Mouse (Mus musculus) kidney, postnatal 14 days (tissue): ENCODE data around the gene Lrrd1.
"Not testable (repeated sequence)": the region's sequence is repeated elsewhere in the genome, so short reads cannot be mapped to it uniquely, and the experiment has no call there.

Source experiments
- DNase-seq: peaks from one replicate; pipeline ENCODE4 v3.0.0; 2022; ENCODE audit warnings: mixed read lengths

Gene Lrrd1

DNA sequence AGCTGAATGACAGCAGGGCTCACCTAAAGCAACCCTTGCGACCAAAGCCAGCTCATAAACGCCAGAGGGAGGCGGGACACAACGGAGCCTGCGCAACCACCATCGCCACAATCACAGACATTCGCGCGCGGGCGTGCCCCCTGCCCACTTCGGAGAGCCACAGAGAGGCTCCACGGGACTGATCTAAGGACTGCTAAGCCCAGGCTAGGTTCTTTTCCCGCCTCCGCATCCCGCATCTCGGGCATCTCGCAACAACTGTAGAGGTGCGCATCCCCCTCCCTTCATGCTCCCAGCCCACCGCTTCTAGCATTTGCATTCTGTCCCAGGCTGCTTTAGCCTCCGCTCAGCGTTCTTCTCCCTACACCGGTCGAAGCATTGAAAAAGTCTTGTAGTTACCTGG, at the start of gene Lrrd1:
TSS of gene Lrrd1 (plus strand) at position 148 of the 400 bp plus-strand sequence.
- DNase-seq = peak; percentile 10

DNA sequence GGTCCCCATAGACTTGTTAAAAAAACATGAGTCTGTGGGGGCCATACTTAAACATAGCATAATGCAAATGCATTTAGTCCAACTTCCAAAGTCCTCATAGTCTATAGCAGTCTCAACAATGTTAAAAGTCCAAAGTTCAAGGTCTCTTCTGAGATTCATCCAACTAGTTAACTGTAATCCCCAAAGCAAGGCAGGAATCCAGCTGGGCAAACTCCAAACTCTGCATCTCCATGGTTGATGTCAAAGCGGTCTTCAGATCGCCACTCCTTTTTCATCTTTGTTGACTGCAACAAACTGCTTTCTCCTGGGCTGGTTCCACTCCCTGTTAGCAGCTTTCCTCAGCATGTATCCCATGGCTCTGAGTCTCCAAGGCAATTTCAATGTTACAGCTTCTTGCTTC, 47.9 kb upstream of the Lrrd1 start:
- not testable (repeated sequence) for DNase-seq

DNA sequence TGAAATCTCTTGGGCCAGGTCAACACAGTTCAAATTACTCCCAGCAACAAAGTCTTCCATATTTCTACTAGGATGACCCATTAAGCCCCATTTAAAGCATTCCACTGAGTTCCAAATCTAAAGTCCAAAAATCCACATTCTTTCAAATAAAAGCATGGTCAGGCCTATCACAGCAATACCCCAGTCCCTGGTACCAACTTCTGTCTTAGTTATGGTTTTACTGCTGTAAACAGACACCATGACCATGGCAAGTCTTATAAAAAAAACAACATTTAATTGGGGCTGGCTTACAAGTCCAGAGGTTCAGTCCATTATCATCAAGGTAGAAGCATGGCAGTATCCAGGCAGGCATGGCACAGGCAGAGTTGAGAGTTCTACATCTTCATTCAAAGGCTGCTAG, 46.3 kb upstream of the Lrrd1 start:
- not testable (repeated sequence) for DNase-seq

DNA sequence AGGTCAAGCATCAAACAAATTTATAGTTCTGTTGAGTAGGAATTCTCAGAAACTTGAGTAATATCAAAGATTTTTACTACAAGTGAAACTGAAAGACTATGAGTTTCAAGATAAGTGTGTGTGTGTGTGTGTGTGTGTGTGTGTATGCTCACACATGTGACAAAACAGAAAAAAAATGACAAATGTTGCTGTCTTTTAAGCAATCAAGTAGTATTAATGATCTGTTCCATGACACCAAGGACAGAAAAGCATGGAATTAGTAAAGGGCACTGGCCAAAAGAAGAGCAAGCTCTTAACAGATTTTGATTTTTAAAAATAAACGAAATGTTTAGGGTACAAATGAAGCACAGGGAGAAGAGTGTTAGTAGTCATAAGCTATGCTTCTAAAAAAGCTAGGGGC, 44.9 kb upstream of the Lrrd1 start:
- DNase-seq = no peak

DNA sequence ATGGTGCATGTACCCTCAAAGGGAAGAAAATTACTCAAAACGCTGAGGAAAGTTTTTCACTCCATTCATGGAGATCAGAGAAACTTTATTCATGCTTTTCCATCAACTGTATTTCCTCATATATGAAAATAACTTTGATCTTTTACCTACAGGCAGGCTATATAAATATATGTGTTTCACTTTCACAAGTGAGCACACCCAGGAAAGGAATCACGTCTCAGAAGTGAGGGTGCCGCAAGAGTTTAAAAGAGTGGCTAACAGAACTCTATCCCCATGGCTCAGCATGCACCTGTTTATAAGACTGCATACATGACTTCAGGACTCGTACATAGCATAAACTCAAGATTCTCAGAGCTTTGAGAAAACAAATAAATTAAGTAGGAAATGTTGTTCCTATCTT, 44.1 kb upstream of the Lrrd1 start:
- DNase-seq = no peak

DNA sequence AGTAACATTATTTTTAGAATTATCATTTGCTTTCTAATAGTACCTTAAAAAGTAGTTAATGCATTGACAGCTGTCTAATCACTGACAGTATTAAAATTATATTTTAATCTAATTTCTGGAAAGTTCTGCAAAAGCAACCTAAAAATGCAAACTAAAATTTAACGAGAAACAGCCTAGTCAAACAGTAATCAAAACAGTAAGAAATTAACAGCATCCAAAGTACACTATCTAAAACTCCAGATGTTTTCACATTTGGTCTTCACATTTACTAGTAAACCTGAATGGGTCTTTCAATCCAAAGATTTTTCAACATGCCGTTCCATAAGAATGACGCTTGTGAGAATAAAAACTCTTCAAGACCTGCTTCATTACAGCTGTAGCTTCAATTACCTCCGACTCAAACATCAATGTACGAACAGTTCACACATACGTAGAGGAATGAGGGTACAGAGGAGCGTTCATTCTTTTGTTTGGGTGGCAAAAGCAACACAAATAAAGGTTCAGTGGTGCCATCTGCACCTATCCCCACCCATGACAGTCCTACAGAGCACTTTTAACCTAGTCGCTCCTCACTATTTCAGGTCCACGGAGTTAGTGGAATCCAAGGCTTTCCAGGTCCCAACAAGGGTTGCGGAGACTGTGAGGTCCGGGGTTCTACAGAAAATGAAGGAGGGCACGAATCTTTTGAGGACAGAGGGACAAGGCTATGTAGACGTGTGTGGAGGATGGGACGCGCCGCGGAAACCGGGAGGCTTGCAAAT, 43.1 kb upstream of the Lrrd1 start:
- peak; percentile 3 for DNase-seq

DNA sequence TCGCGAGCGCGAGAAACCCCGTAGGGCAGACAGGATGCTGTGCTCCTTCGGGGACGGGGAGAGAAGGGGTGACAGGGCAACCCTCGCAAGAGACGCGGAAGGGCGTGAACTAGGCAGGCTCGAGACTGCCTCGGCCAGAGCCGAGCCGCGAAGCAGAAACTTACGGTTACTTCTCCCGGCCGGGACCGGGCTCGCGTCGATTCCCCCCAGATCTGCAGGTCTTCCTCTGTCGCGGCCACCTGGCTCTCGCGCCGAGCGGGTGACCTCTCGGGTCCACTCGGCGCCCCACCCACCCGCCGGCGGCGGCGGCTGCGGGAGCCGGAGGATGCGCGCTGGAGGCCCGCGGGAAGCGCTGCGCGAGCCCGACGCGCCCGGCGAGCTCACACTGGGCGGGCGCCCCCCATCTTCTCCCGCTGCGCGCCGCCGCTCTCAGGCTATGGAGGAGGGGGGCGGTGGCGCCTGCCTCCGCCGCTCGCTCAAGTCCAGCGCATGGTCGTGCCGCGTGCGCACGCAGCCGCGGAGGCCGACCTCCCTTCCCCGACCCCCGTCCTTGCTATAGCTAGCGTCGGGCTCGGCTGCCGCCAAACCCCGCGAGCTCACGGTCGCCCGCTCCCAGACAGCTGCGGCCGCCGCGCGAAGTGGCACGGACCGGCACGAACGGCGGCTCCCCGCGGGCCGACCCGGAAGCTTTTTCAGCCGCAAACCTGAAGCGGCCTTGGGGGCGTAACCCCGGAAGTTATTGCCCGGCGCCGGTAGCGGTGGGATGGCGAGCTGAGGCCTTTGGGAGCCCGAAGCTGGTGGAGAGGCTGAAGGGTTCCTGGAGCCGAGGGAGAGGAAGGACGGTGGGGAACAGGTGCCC, 42.3 kb upstream of the Lrrd1 start, which contains the start of the genes Ankib1 and Krit1:
TSS of gene Ankib1 (minus strand) at position 493 of the 859 bp plus-strand sequence.
TSS of gene Krit1 (plus strand) at position 752 of the 859 bp plus-strand sequence.
- DNase-seq = peak; percentile 93

DNA sequence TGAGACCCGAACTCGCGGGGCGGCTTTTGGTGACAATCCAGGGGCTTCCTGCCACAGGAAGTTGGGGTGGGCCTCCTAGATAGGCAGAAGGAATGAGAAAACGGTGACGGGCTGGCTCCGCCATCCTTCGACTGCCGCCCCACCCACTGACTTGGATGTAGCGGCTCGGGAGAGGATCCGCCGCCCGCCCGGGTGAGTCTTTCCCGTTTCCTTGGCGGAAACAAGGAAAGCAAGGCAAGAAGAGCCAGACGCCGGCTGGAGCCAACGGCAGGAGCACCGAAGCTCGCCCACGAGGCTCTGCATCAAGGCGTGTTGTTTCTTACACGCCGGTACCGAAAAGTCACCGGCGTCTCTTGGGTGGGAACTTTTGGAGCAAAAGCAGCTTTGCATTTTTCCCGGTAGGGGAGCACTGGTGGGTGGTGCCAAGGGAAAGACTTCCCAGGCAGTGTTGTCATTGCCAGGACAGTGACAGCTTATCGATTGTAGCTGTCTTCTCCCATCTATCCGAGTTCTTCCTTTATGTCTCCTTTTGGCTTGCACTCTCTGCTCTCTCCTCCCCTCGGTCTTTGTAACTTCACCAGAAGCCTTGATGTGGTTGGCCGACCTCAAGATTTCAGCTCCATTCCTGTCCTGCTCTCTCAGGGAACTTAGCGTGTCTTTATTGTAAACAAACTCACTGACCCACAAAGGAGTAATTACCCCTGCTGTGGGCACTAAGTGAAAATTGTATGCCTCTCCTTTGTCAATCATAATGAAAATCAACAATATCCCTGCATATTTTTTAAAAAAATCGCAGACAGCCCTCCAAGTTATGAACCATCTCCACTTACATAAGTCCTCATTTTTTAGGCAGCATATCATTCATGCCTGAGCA, 41.4 kb upstream of the Lrrd1 start:
- no peak for DNase-seq

DNA sequence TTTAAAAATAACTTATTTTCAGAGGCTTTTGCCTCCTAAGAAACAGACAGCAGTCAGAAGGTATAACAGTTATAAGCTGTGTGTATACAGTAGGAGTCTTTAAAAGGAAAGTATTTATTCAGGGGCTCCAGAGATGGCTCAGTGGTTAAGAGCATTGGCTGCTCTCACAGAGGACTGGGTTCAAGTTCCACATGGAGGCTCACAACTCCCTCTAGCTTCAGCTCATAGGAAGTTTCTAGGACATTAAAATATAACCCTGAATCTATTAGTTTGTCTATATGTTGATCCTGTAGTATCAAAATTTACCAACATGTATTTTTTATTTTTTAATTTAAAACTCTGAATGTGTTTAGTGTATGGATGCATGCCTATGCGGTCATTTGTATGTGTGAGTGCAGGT, 36.5 kb upstream of the Lrrd1 start:
- DNase-seq = no peak

DNA sequence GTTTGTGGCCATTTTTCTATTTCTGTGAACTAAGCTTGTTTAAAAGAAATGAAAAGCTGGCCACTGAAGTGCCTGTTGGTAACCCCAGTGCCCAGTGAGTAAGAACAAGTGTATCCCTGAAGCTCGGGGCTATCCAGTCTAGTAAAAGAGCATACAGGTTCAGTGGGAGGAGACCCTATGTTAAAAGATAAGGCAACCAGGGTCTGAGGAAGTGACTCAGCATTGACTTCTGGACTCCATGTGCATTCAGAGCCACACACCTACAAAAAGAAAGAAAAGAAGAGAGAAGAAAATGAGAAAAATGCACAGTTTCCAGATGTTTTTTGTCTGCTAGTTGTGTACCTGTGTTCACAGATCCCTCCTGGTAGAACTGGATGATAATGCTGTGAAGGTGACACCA, 10.9 kb upstream of the Lrrd1 start:
- DNase-seq = no peak

DNA sequence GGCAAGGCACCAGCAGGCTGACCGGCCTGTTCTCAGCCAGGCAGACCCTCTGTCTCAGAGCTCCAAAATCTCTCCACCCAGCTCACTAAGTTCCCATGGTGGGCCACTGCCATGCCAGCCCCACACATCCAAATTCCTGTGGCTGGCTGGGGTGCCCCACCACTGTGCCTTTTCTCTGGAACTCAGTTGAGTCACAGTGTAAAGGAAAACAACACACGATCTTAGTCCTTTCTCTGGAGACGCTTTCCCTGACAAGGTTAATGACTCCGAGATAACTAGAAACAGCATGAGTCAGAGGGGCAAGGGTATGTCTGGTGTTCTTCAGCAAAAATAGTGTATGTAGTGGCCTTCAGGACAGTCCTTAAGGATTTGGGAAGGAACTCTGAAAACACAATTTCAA, 25.2 kb downstream of the Lrrd1 start:
- no peak for DNase-seq

DNA sequence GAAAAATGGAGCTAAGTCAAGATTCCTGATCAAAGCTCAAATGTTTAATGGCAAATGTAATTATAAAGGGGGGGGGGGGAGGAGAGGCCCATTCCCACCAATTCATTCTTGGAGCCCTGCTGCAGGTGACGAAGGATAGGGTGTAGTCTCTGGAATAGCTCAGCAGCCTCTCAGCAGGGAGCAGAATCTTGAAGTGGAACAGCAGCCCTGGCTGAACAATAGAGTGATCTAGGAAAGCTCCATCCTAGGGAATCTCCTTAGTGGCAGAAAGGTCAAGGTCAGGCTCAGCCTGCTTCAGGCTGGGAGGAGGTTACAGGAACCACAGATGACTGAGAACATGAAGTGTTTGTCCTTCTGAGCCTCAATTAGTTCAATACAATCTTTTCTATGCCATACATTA, 27.4 kb downstream of the Lrrd1 start:
- no peak for DNase-seq

DNA sequence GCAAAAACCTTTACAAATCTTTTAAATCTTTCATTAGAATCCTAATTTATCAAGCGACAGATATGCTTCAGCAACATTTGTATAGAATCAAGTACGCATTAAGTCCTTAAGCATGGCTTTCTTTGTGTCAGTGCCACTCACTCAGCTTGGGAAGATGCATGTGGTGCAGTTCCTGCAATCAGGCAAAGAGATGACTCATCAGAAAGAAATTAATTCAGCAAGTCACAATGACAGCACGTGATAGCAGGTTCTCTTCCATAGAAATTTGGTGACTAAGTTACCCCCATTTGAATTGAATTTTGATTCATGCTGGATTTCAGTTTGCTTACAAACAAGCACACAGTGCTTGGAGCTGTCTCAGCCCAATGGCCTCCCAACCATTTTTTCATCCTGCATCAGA, 28.5 kb downstream of the Lrrd1 start:
- no peak for DNase-seq

DNA sequence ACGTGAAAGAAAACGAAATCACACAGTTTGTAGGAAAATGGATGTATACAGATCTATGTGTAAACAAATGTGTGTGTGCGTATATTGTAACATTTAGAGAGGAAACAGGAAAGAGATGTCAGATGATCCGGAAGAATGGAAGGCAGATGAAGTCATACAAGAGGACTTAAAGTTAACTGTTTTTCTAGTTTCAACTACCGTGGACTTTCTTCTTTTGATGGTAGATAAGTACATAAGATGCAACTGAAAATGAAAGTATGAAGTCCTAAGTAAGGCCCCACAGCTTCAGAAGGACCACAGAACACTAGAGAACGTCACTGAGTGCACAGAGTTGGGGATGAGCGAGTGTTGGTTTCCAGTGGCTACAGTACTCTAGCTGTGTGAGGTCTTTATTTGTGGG, 41.9 kb downstream of the Lrrd1 start:
- DNase-seq = not testable (repeated sequence)

DNA sequence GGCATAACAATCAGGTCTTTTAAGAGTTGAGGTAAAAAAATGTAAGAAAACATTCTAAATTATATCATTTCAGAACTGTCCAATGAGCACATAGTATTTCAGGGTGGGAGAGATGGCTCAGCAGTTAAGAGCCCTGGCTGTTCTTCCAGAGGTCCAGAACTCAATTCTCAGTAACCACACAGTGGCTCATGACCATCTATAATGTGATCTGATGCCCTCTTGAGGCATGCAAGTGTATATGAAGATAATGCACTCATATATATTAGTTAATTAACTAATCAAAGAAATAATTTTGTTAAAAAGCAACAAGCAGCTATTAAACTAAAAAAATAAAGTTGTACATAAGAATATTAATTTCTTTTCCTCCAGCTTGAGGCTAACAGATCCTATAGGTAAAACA, 44.2 kb downstream of the Lrrd1 start:
- DNase-seq = no peak

DNA sequence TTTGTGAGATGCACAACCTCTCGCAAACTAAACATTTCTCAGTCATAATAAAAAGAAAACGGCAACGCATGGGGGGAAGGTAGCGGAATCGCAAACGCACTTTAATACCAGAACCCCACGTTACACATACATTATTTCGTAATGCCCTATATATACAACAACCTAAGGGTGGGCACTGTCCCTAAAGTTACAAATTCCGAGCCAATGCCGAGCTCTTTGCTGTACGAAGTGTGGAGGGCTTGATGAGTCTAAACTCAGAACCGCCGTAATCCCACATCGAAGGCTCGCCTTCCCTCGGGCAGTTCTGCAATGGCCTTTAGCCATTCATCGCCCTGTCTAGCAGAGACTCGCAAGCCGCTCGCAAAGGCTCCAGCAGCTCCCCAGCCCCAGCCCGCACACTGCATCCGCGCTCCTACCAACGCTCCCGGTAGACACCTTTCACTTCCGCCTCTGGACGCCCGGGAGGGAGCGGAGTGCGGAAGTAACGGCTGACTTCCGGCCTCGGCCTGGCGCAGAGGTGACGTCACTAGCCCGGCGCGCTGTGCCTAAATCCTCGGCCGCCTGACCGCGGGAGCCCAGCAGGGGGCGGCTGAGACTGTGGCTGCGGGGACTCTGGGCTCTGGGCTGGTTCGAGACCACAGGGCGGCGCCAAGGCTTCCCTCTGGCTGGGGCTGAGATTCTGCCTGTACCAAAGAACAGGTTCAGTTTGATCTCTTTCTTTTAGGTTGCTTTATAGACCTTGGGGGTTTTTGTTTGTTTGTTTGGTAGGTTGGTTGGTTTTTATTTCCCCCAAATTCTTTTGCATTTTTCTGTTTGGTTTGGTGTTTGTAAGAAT, 48.7 kb downstream of the Lrrd1 start, which contains the start of gene Mterf1a:
TSS of gene Mterf1a (minus strand) at position 475 of the 835 bp plus-strand sequence.
- DNase-seq = peak; percentile 31

DNA sequence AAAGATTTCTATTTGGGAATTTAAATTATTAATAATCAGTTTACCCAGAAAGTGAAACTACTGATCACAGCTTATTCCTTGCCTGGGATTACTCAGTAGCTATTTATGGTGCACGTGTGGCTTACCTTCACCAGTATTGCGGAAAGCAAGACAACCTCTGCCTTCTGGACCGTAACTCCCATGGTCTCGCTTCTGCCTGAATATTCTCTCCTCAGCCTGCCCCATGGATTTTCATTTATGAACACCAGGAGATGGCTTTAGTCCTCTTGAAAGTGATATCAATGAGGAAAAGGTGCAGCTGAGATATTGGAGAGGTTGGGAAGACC, 49.3 kb downstream of the Lrrd1 start:
- DNase-seq = not testable (repeated sequence)

DNA sequence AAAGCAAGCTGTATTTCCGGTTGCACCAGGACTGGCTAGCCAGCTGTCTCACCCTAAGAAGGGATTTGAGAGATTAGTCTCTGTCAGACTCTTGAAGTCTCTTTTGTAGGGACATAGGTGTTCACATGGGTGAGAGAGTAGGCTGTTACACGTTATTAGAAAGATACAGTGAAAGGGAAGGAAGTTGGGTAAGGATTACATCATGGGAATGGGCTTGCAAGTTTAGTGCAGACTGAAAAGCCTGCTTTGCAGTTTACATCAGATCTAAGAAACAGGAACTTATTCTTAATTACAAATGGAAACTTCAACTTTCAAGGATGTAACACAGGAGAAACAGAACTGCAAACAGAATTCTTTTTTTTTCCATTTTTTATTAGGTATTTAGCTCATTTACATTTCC, 60.5 kb downstream of the Lrrd1 start:
- no peak for DNase-seq
